In genomic region chr3:152147085-152147831, GRCm38 (mm10) we compare ENCODE assay signal across 15 mouse cellular contexts. TPM values are rescaled to one million over a fixed set of nuclear protein-coding genes. Genes with fewer than 3 reads are reported as not detected.
DNase-seq lines count a peak whose midpoint lies in the region; ATAC-seq and TF ChIP-seq lines count a peak whose summit lies in the region.
"Had no signal": no experiment of that assay in that cellular context is flagged by ENCODE, and none has a peak within 500 bp of the region (broad histone marks: within the 10 kb centered on the region; RNA-seq: fewer than 3 reads in every experiment).

No protein-coding gene starts in this region.

- no peaks in the 10 kb centered on the region for H3K36me3 ChIP-seq in kidney, postnatal 0 days (ENCODE audit: insufficient read depth, low read length)
- no peaks in the 10 kb centered on the region for H3K36me3 ChIP-seq in stomach, embryonic 16.5 days (ENCODE audit: control insufficient read depth, insufficient read depth, low read length)
- no peaks in the 10 kb centered on the region for H3K36me3 ChIP-seq in midbrain, embryonic 11.5 days (ENCODE audit: control insufficient read depth, insufficient read depth, low read length)
- H3K36me3 ChIP-seq: hindbrain, embryonic 15.5 days; limb, embryonic 12.5 days; lung, embryonic 15.5 days; midbrain, embryonic 15.5 days; neural tube, embryonic 13.5 days had no signal

- no peak overlapping the region for H3K4me2 ChIP-seq in kidney, postnatal 0 days (ENCODE audit: low read length)
- no peak overlapping the region for H3K4me2 ChIP-seq in stomach, embryonic 16.5 days (ENCODE audit: low read depth, low read length)
- no peak overlapping the region for H3K4me2 ChIP-seq in midbrain, embryonic 11.5 days
- H3K4me2 ChIP-seq: hindbrain, embryonic 15.5 days; limb, embryonic 12.5 days; lung, embryonic 15.5 days; midbrain, embryonic 15.5 days; neural tube, embryonic 13.5 days had no signal

- H3K4me1 ChIP-seq in kidney, postnatal 0 days (replicated peaks; ENCODE audit: insufficient read depth, low read length) = peaks cover 33% of the 10 kb centered on the region; the same call in 1 of the 2 replicates
- peaks cover 12% of the 10 kb centered on the region; the same call in 1 of the 2 replicates for H3K4me1 ChIP-seq in stomach, embryonic 16.5 days (ENCODE audit: control insufficient read depth, insufficient read depth, low read length)
- no peaks in the 10 kb centered on the region for H3K4me1 ChIP-seq in midbrain, embryonic 11.5 days (ENCODE audit: control insufficient read depth, insufficient read depth, low read length)
- H3K4me1 ChIP-seq: hindbrain, embryonic 15.5 days; midbrain, embryonic 15.5 days; neural tube, embryonic 13.5 days had no signal

- 59% methylated on average over 12 of the region's 12 CpGs for WGBS in kidney, postnatal 0 days
- WGBS in stomach, embryonic 16.5 days = 54% methylated on average over 12 of the region's 12 CpGs
- 80% methylated on average over 12 of the region's 12 CpGs for WGBS in midbrain, embryonic 11.5 days

- 0 out of 2 replicates have a peak, but pooled peaks have one; percentile 38 for ATAC-seq in kidney, postnatal 0 days (replicated peaks; ENCODE audit: low FRiP score, low read depth)
- peak; percentile 63; the same call in 1 of the 2 replicates for ATAC-seq in stomach, embryonic 16.5 days (ENCODE audit: insufficient read depth, low FRiP score)
- no peak for ATAC-seq in midbrain, embryonic 11.5 days (ENCODE audit: low FRiP score)
- ATAC-seq: midbrain, embryonic 15.5 days had no signal

- DNase-seq in heart, adult 11 months = peak; percentile 92
- DNase-seq in heart, adult 9 months (ENCODE audit: low spot score in 2 of 2) = no peak
- no peak for DNase-seq in kidney, postnatal 0 days (ENCODE audit: low spot score)
- DNase-seq in kidney, adult 8-10 months = no peak
- DNase-seq in cerebellum, adult 8-10 months = peak; percentile 21
- DNase-seq in midbrain, embryonic 11.5 days (ENCODE audit: low spot score, missing footprints) = no peak
- DNase-seq in adrenal gland, postnatal 36 days = no peak
- DNase-seq: adrenal gland, adult 8-10 months; right cerebral cortex, postnatal 14 days had no signal

- H3K9ac ChIP-seq in kidney, postnatal 0 days (ENCODE audit: low read depth, low read length) = no peak overlapping the region
- no peak overlapping the region for H3K9ac ChIP-seq in stomach, embryonic 16.5 days (ENCODE audit: low read length)
- no peak overlapping the region for H3K9ac ChIP-seq in midbrain, embryonic 11.5 days (ENCODE audit: low read length)
- H3K9ac ChIP-seq: hindbrain, embryonic 15.5 days; limb, embryonic 12.5 days; lung, embryonic 15.5 days; midbrain, embryonic 15.5 days; neural tube, embryonic 13.5 days had no signal

- no peak overlapping the region for H3K4me3 ChIP-seq in kidney, postnatal 0 days (replicated peaks; ENCODE audit: low read depth, low read length)
- H3K4me3 ChIP-seq in stomach, embryonic 16.5 days (replicated peaks; ENCODE audit: low read length) = no peak overlapping the region
- no peak overlapping the region for H3K4me3 ChIP-seq in midbrain, embryonic 11.5 days (ENCODE audit: low read depth, low read length)
- H3K4me3 ChIP-seq: hindbrain, embryonic 15.5 days; limb, embryonic 12.5 days; lung, embryonic 15.5 days; midbrain, embryonic 15.5 days; neural tube, embryonic 13.5 days had no signal

- no peak for TF ChIP-seq CTCF in kidney, postnatal 0 days (IDR thresholded peaks at IDR 0.05; ENCODE audit: low read depth)

- peak overlapping the region; percentile 0; the same call in 1 of the 2 replicates for H3K27ac ChIP-seq in kidney, postnatal 0 days
- no peak overlapping the region for H3K27ac ChIP-seq in stomach, embryonic 16.5 days (ENCODE audit: low read length)
- H3K27ac ChIP-seq in midbrain, embryonic 11.5 days (ENCODE audit: low read depth, low read length) = no peak overlapping the region
- H3K27ac ChIP-seq: hindbrain, embryonic 15.5 days; limb, embryonic 12.5 days; lung, embryonic 15.5 days; midbrain, embryonic 15.5 days; neural tube, embryonic 13.5 days had no signal

- H3K27me3 ChIP-seq in kidney, postnatal 0 days (ENCODE audit: insufficient read depth, low read length) = no peaks in the 10 kb centered on the region
- no peaks in the 10 kb centered on the region for H3K27me3 ChIP-seq in stomach, embryonic 16.5 days (ENCODE audit: control insufficient read depth, insufficient read depth, low read length)
- H3K27me3 ChIP-seq in midbrain, embryonic 11.5 days (ENCODE audit: control insufficient read depth, insufficient read depth, low read length) = no peaks in the 10 kb centered on the region
- H3K27me3 ChIP-seq: hindbrain, embryonic 15.5 days; limb, embryonic 12.5 days; lung, embryonic 15.5 days; midbrain, embryonic 15.5 days; neural tube, embryonic 13.5 days had no signal

- H3K9me3 ChIP-seq in kidney, postnatal 0 days (replicated peaks; ENCODE audit: low read length) = no peaks in the 10 kb centered on the region
- no peaks in the 10 kb centered on the region for H3K9me3 ChIP-seq in stomach, embryonic 16.5 days (replicated peaks; ENCODE audit: control insufficient read depth, low read length)
- no peaks in the 10 kb centered on the region for H3K9me3 ChIP-seq in midbrain, embryonic 11.5 days (ENCODE audit: control insufficient read depth, low read length)
- H3K9me3 ChIP-seq: hindbrain, embryonic 15.5 days; limb, embryonic 12.5 days; lung, embryonic 15.5 days; midbrain, embryonic 15.5 days; neural tube, embryonic 13.5 days had no signal

RNA-seq across cellular contexts. Expression of gene Gipc2, which starts 18.8 kb away (rescaled TPM):
- 74.1 and 84.5 TPM in 2 replicates for polyA plus RNA-seq in kidney, postnatal 0 days (2015; fragmentation: Nextera tagmentation; extraction: Ambion mirVana)
- 56.1 and 59.9 TPM in 2 replicates for polyA plus RNA-seq in stomach, embryonic 16.5 days (2015; fragmentation: Nextera tagmentation; extraction: Ambion mirVana)
- 1.5 and 2.1 TPM in 2 replicates for polyA plus RNA-seq in midbrain, embryonic 11.5 days (2014; fragmentation: Nextera tagmentation; extraction: Ambion mirVana)
- total RNA-seq in adrenal gland, postnatal 36 days (2021) = 1 to 10 TPM in 1 of 2 experiments, under 1 TPM in 1; 0.79 to 1.3 TPM

Comparison
In these comparisons a context has a peak if more than half of its experiments do, and no peak if none do; other contexts are left out.
1. DNase-seq: peak in heart, adult 11 months (single experiment) and cerebellum, adult 8-10 months (single experiment); none in heart, adult 9 months (0 of 2), kidney, postnatal 0 days (single experiment), kidney, adult 8-10 months (0 of 2), midbrain, embryonic 11.5 days (single experiment) and adrenal gland, postnatal 36 days (0 of 2).
2. RNA of gene Gipc2, which starts 18.8 kb away (polyA plus RNA-seq): 74.1 to 84.5 TPM in kidney, postnatal 0 days and 56.1 to 59.9 TPM in stomach, embryonic 16.5 days; 1.5 to 2.1 TPM in midbrain, embryonic 11.5 days; every median in the first group is over 10 times any median in the second.